Mouse (Mus musculus): ENCODE results near the gene Acrv1. TPM values are rescaled to one million over a fixed set of nuclear protein-coding genes. Genes with fewer than 3 reads are reported as not detected.

Gene Acrv1
- total RNA-seq (2023) = not detected

DNA sequence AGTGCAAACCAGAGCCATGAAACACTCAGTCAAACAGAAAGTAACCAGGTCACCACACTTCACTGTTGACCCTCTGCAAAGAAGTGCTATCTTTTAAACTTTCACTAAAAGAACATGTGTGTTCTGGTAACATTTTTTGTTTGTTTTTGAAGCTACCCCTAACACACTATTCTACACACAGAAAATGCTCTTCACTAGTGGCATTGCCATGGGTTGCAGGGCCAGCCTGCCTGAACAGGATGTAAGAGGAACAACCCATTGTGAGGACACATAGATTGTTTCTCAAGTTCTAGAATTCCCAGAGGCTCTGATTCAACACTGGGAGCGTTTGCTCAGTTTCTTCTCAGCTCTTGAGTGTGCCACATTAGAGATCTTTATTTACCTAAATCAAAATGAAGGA, at the start of gene Acrv1:
Acrv1 (plus strand) TSS at position 301 of the 400 bp plus-strand sequence.

DNA sequence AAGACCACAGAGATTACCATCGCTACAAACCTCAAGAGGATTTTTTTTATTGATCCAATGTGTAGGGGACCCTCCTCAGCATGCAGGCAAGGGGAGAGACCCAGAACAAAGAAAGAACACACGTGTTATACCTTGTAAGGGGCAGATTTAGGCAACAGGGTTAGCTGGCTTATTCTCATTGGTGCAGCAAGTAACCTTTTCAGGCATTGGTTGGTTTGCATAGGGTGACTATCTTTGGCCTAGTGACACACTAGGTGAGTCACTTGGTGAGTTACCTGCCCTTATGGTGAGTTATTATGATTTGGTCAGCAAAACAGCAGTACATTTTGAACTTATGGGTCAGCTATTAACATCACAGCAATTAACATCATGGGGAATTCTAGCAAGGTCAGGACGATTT, 49.7 kb upstream of the Acrv1 start, which contains the start of gene A630095E13Rik:
A630095E13Rik (minus strand) TSS at position 101 of the 400 bp plus-strand sequence.

DNA sequence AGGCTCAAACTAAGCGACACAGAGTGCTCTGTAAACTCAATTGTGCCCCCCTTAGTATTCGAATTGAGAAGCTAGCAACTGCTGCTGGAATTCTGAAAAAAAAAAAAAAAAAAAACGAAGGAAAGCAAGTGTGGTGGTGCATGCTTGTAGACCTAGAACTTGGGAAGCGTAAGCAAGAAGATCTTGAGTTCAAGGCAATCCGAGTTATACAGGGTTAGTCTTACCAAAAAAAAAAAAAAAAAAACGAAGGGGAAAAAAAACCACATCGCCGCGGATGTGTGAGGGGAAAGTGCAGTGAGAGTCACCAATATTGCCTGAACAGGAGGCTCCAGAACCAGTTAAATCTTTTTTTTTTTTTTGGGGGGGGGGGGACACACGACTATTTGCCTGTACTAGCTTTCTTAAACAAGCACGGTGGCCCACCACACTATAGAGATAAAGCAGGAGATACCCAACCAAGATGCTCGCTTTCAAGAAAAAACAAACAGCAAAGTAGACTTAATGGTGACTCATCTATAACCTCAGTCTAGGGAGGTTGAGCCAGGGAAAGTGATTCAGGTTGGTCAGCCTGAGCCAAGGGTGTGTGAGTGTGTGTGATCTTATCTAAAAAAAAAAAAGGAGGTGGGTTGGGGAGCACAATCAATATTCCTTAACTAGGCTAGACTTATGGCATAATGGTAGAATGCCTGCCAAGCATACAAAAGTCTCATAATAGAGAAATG, 34.2 kb downstream of the Acrv1 start, which contains the start of gene Chek1:
Chek1 (minus strand) TSS at position 32 of the 722 bp plus-strand sequence.

Other genes with a start within 250 kb of the Acrv1 start
- gene Gm9513, start 217.6 kb upstream of the Acrv1 start, total RNA-seq (2023) = not detected
- gene Gm5615, start 151.3 kb upstream of the Acrv1 start, total RNA-seq (2023) = not detected
- gene Gm17689, start 110.6 kb upstream of the Acrv1 start, total RNA-seq (2023) = not detected
- not detected for gene A630095E13Rik, start 49.8 kb upstream of the Acrv1 start, total RNA-seq (2023)
- gene Chek1, start 33.8 kb downstream of the Acrv1 start, total RNA-seq (2023) = 1 to 10 TPM; 6.2 to 10.0 TPM
- gene Stt3a, start 74.5 kb downstream of the Acrv1 start, total RNA-seq (2023) = 100 to 1,000 TPM; 137 to 145 TPM
- gene Ei24, start 104.2 kb downstream of the Acrv1 start, total RNA-seq (2023) = 10 to 100 TPM; 35.5 to 45.4 TPM
- gene Fez1, start 128.6 kb downstream of the Acrv1 start, total RNA-seq (2023) = not detected